Mouse (Mus musculus) CH12.LX (cell line): ENCODE results near the gene Atrip.

Experiments used
- CTCF ChIP-seq, 2 experiments: IDR thresholded peaks in 1 of 2; conservative IDR thresholded peaks in 1 of 2; 2 replicates each; pipeline ENCODE4 v1.5.1; 2011 to 2012; ENCODE audit warnings: low read depth in 2 of 2, low read length in 2 of 2, improper control_type of control experiment in 1 of 2, inconsistent platforms in 1 of 2, mild to moderate bottlenecking in 1 of 2, moderate library complexity in 1 of 2
- EP300 ChIP-seq: IDR thresholded peaks from 2 replicates; pipeline ENCODE4 v1.6.1; 2011; ENCODE audit warnings: low read length, improper control_type of control experiment
- GABPA ChIP-seq: IDR thresholded peaks from 2 replicates; pipeline ENCODE4 v1.6.1; 2012; ENCODE audit warnings: low read depth, low read length, improper control_type of control experiment, inconsistent platforms; ENCODE audit not compliant: insufficient replicate concordance
- JUND ChIP-seq: conservative IDR thresholded peaks from 2 replicates; pipeline ENCODE4 v1.6.1; 2011; ENCODE audit warnings: low read depth, low read length, improper control_type of control experiment
- MAFK ChIP-seq: IDR thresholded peaks from 2 replicates; pipeline ENCODE4 v1.6.1; 2011; ENCODE audit warnings: low read length, improper control_type of control experiment; ENCODE audit not compliant: insufficient replicate concordance
- MAX ChIP-seq: IDR thresholded peaks from 2 replicates; pipeline ENCODE4 v1.6.1; 2011; ENCODE audit warnings: low read length, improper control_type of control experiment
- NELFE ChIP-seq: IDR thresholded peaks from 2 replicates; pipeline ENCODE4 v1.6.1; 2011; ENCODE audit warnings: low read depth, low read length, improper control_type of control experiment
- POLR2A ChIP-seq: IDR thresholded peaks from 2 replicates; pipeline ENCODE4 v1.6.1; 2011; ENCODE audit warnings: low read depth, mild to moderate bottlenecking, improper control_type of control experiment, low read length
- POLR2AphosphoS2 ChIP-seq: IDR thresholded peaks from 2 replicates; pipeline ENCODE4 v1.6.1; 2011; ENCODE audit warnings: low read depth, low read length, improper control_type of control experiment
- RAD21 ChIP-seq: IDR thresholded peaks from 2 replicates; pipeline ENCODE4 v1.6.1; 2011; ENCODE audit warnings: low read depth, mild to moderate bottlenecking, low read length, improper control_type of control experiment, moderate library complexity
- RCOR1 ChIP-seq: conservative IDR thresholded peaks from 2 replicates; pipeline ENCODE4 v1.6.1; 2012; ENCODE audit warnings: low read depth, mild to moderate bottlenecking, inconsistent platforms, low read length, improper control_type of control experiment
- USF1 ChIP-seq: IDR thresholded peaks from 2 replicates; pipeline ENCODE4 v1.6.1; 2014; ENCODE audit warnings: low read depth, mild to moderate bottlenecking, inconsistent platforms, low read length, improper control_type of control experiment
- ZKSCAN1 ChIP-seq: IDR thresholded peaks from 2 replicates; pipeline ENCODE4 v1.6.1; 2012; ENCODE audit warnings: low read depth, inconsistent platforms, low read length, improper control_type of control experiment, borderline replicate concordance

GRCm38 (mm10) chr9:109055271-109056030 lies 18.5 kb downstream of the Atrip start:
- no peak for TF ChIP-seq CTCF (conservative IDR thresholded peaks at IDR 0.05 in 1 of 2, IDR thresholded peaks at IDR 0.05 in 1 of 2; ENCODE audit: low read depth in 2 of 2, low read length in 2 of 2)
- TF ChIP-seq EP300 = no peak
- TF ChIP-seq RCOR1 = no peak
- TF ChIP-seq POLR2AphosphoS2 = no peak
- no peak for TF ChIP-seq GABPA
- no peak for TF ChIP-seq POLR2A
- TF ChIP-seq NELFE = no peak
- TF ChIP-seq USF1 = no peak
- no peak for TF ChIP-seq RAD21
- no peak for TF ChIP-seq MAFK
- no peak for TF ChIP-seq JUND
- TF ChIP-seq ZKSCAN1 = no peak
- no peak for TF ChIP-seq MAX
